Mouse (Mus musculus) cerebral cortex, adult 2 months (tissue): ENCODE data around the gene Serpina12.

ENCODE experiments used
- WGBS: fragments of 180-500 bp; shearing (Covaris S2); methylation state at CpG from one replicate; pipeline ENCODE4 v1.1.7; 2018; 5-methylcytosine and 5-hydroxymethylcytosine counted together

The Serpina12 gene

DNA sequence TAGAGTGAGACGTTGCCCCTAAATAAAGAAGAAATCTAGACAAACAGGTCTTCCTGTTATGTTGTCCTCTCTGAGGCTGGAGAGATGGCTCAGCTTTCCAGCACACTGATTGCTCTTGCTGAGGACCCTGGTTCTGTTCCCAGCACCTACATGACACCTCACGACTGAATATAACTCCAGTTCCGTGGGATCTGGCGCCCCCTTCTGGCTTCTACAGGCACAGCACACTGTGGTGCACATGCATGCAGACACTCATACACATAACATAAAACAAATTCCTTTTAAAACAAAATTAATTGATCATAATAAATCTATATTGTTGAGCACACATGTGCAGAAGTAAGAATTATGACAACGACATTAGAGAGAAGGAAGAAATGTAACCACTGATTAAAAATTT is 39.6 kb downstream of the Serpina12 start:
- 88% methylated on average over 5 of the region's 5 CpGs for WGBS

- 39% methylated on average over 4 of the region's 4 CpGs for WGBS
Observed at GRCm38 (mm10) chr12:104003238-104003612, 41.0 kb downstream of the Serpina12 start.

DNA sequence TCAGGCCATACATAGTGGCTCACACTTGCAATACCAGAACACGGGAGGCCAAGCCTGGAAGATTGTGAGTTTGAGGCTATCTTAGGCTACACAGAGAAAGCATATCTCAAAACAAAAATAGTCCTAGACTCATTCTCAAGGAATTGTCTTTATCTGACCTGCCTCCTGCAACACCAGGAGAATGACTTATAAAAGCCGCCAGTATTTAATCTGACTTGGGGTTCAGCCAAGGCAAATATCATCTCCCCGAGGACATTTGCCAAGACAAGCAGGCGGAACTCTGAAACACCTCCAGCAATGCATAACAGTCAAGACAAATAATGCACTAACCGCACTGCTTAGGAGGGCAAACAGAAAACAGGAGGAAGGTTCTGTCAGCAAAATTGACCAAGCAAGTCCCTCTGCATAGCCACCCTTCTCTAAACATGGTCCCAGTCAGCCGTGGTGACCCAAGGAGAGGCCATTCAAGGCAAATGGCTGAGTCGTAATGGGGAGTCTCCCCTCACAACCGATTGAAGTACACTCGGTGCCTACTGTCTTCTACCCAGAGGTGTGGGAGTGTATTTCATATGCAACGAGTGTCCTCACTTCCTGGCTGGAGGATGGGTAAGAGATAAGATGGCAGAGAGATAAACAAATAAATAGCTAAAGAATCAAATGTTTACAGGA is 41.5 kb downstream of the Serpina12 start:
- 53% methylated on average over 10 of the region's 10 CpGs for WGBS

GRCm38 (mm10) chr12:104000594-104000993 is 43.6 kb downstream of the Serpina12 start:
- WGBS, result 87% methylated on average over 3 of the region's 3 CpGs

- WGBS, result 40% methylated on average over 8 of the region's 8 CpGs
Observed at GRCm38 (mm10) chr12:103999611-104000010, 44.6 kb downstream of the Serpina12 start.

GRCm38 (mm10) chr12:103996513-103996912 is 47.7 kb downstream of the Serpina12 start:
- WGBS, result 63% methylated on average over 2 of the region's 2 CpGs

DNA sequence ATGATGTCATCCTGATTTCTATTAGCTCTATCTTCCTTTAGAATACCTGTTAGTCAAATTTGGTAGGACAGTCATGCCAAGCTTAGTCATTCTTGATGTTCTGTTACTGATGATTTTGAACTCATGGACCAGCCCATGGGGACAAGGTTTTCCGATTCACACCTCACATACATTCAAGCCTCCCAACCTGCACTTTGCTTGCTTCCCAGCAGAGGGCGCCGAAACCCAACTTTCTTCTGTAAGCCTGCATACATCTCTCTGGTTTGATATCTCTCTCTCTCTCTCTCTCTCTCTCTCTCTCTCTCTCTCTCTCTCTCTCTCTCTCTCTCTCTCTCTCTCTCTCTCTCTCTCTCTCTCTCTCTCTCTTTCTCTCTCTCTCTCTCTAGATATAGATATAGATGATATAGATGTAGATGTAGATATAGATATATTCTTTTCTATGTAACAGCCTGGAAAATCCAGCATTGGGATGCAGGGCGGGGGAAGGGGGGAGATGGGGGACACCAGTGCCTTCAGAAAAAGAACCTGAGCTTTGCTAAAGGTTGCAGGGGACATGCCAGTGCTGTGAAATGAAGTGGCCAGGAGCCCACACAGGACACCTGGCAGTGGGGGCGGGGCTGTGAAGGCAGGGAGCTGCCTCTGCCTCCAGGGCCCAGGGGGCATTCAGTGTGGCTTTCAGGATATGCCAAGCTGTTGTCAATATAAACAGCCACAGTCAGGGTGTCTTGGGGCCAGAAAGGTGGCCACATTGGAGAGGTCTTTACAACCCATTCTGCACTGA is 48.8 kb downstream of the Serpina12 start:
- WGBS, result 35% methylated on average over 5 of the region's 5 CpGs

DNA sequence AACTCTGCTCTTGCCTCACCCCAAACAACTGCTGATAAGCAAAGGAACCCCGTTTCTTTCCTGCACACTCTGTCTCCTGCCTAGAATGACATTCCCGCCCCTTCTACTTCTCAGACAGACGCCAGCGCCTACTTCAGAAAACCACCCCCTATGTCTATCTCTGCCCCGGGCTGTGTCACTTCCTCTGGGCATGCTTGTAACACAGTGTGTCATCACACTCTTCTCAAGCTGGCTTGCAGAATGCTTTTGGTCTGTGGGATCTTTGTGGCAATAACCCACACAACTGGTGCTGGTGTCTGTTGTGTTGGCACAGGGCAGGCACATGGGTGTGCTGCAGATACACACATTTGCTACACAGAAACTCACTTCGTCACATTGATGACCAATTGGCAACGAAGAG is 51.3 kb downstream of the Serpina12 start:
- 39% methylated on average over 7 of the region's 7 CpGs for WGBS

GRCm38 (mm10) chr12:103989857-103990256 is 54.4 kb downstream of the Serpina12 start, which contains the start of gene Serpina11:
Gene Serpina11 (minus strand): TSS chr12:103989957.
- 92% methylated on average over 6 of the region's 6 CpGs for WGBS

DNA sequence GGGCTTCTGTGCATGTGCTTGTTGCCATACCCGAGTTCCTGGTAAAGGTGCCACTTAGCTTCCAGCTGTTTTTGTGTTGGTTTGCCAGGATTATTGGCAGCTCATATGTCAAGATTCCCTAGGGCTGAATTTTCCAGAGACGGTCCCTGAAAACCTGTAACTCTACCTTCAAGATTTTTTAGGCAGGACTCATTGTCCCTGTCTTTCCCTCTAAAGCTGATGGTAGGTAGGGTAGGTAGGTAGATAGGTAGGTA is 54.8 kb downstream of the Serpina12 start:
- 74% methylated on average over 2 of the region's 2 CpGs for WGBS

GRCm38 (mm10) chr12:103988754-103989513 is 55.3 kb downstream of the Serpina12 start:
- WGBS, result 75% methylated on average over 14 of the region's 14 CpGs

- WGBS, result 78% methylated on average over 5 of the region's 5 CpGs
Observed at GRCm38 (mm10) chr12:103985868-103986267, 58.4 kb downstream of the Serpina12 start.

DNA sequence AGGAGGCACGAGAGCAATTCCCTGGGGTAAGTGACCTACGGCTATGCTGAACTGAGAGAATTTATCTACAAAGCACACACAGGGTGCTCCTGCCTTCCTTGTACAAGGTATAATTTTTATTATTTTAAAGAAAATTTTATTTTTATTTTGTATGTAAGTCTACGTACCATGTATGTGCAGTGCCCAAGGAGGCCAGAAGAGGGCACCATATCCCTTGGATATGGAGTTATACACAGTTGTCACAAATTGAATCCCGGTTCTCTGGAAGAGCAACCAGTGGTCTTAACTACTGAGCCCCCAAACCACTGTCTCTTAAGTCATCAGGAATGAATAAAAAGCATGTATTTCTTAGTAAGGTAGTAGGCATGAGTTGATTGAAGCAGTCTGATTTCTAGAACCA is 59.3 kb downstream of the Serpina12 start:
- WGBS, result 63% methylated on average over 4 of the region's 4 CpGs

DNA sequence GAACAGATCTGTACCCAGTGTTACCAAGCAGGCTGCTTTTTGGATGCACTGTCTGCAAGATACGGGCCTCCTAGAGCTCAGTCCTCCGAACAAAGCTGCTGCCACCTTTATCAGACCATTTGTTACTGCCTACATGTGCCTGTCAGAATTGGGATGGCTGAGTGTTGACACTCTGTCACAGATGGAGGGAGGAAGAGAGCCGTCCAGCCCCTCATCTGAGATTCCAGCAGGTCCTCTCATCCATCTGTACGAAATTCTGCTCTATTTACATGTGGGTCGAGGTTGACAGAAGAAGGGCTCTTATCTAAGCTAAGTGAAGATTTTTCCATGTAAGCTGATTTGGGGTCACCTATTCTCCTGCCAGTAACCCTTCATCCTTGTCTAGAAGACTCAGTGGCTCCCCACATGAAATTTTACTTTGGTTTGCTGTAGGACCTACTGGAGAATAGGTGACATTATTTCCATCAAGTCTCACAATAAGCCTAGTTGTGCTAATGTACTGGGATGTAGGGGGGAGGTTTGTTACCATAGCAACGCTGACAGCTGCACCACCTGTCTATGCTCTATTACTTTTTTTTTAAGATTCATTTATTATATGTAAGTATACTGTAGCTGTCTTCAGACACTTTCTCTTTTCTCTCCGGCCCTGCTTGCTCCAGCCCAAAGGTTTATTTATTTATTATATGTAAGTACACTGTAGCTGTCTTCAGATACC is 62.4 kb downstream of the Serpina12 start:
- 59% methylated on average over 7 of the region's 7 CpGs for WGBS
